Mouse (Mus musculus): ENCODE results near the gene Gmds. TPM values are rescaled to one million over a fixed set of nuclear protein-coding genes. Genes with fewer than 3 reads are reported as not detected.

Gene Gmds
- 35.6 and 37.6 TPM in 2 replicates for polyA plus RNA-seq (2014; fragmentation: Nextera tagmentation; extraction: Ambion mirVana)

GRCm38 (mm10) chr13:32338513-32339365, at the start of gene Gmds:
Gmds (minus strand) TSS chr13:32338740.
- peak within 1 kb of the TSS; percentile 74 for H3K9ac ChIP-seq (replicated peaks; ENCODE audit: low read length)
- 3% methylated on average over 55 of the region's 55 CpGs for WGBS
- no peaks in the 10 kb centered on the region for H3K4me1 ChIP-seq (ENCODE audit: control insufficient read depth, insufficient read depth, low read length)
- no peaks in the 10 kb centered on the region for H3K9me3 ChIP-seq (replicated peaks; ENCODE audit: control insufficient read depth, low read length)
- no peaks in the 10 kb centered on the region for H3K36me3 ChIP-seq (replicated peaks; ENCODE audit: control insufficient read depth, insufficient read depth, low read depth, low read length)
- DNase-seq (ENCODE audit: low spot score): peak; percentile 96
- H3K4me3 ChIP-seq (ENCODE audit: low read depth, low read length): peak within 1 kb of the TSS; percentile 77
- no peaks in the 10 kb centered on the region for H3K27me3 ChIP-seq (ENCODE audit: control insufficient read depth, insufficient read depth, low read length)
- peak; percentile 99 for ATAC-seq (replicated peaks; ENCODE audit: insufficient number of reproducible peaks, low FRiP score, low TSS enrichment, low read depth)
- H3K27ac ChIP-seq (replicated peaks; ENCODE audit: low read depth, low read length): no peak within 1 kb of the TSS
- peak within 1 kb of the TSS; percentile 93 for H3K4me2 ChIP-seq (ENCODE audit: low read depth, low read length)

DNA sequence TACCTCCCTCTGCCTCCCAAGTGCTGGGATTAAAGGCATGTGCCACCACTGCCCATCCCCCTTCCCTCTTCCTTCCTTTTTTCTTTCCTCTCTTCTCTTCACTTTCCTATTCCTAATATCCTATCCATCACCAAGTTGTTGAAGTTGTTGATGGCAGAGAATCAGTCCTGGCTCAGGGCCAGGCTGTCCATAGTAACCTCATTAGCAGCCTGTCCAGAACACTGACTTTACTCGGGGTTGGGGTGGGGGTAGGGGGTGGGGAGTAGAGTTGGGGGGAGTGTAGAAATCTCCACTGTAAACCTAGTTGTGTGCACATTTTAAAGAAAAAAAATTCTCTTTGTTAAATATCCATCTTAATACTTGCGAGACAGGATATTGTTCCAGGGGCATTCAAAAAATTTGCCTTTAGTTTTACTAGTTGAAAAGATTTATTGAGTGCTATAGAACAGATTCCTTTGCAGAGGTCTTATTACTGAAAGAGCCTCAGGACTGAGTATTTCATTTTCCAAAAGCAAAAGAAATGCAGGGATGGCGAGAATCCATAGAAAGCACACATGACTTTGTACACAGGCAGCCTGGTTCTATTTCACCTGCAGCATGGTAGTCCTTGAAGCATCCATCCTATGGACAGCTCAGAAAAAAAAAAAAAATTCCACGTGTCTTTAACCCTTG, 47.0 kb upstream of the Gmds start:
- no peak for DNase-seq (ENCODE audit: low spot score)

GRCm38 (mm10) chr13:32382227-32383010, 43.9 kb upstream of the Gmds start:
- H3K4me1 ChIP-seq (ENCODE audit: control insufficient read depth, insufficient read depth, low read length): no peaks in the 10 kb centered on the region
- H3K9me3 ChIP-seq (replicated peaks; ENCODE audit: control insufficient read depth, low read length): no peaks in the 10 kb centered on the region
- ATAC-seq (replicated peaks; ENCODE audit: insufficient number of reproducible peaks, low FRiP score, low TSS enrichment, low read depth): no peak
- no peaks in the 10 kb centered on the region for H3K27me3 ChIP-seq (ENCODE audit: control insufficient read depth, insufficient read depth, low read length)
- H3K36me3 ChIP-seq (replicated peaks; ENCODE audit: control insufficient read depth, insufficient read depth, low read depth, low read length): no peaks in the 10 kb centered on the region
- no peak overlapping the region for H3K27ac ChIP-seq (replicated peaks; ENCODE audit: low read depth, low read length)
- 74% methylated on average over 6 of the region's 6 CpGs for WGBS
- H3K9ac ChIP-seq (replicated peaks; ENCODE audit: low read length): no peak overlapping the region
- no peak overlapping the region for H3K4me2 ChIP-seq (ENCODE audit: low read depth, low read length)
- no peak for DNase-seq (ENCODE audit: low spot score)
- no peak overlapping the region for H3K4me3 ChIP-seq (ENCODE audit: low read depth, low read length)

More for the DNA sequence above, 47.0 kb upstream of the Gmds start:
- Histone ChIP-seq H3K27ac (replicated peaks; ENCODE audit: low read depth, low read length) (no peak overlapping the region), H3K4me2 (ENCODE audit: low read depth, low read length) (no peak overlapping the region), H3K9me3 (replicated peaks; ENCODE audit: control insufficient read depth, low read length) (no peaks in the 10 kb centered on the region), H3K4me3 (ENCODE audit: low read depth, low read length) (no peak overlapping the region), H3K9ac (replicated peaks; ENCODE audit: low read length) (no peak overlapping the region), H3K36me3 (replicated peaks; ENCODE audit: control insufficient read depth, insufficient read depth, low read depth, low read length) (no peaks in the 10 kb centered on the region), H3K27me3 (ENCODE audit: control insufficient read depth, insufficient read depth, low read length) (no peaks in the 10 kb centered on the region), H3K4me1 (ENCODE audit: control insufficient read depth, insufficient read depth, low read length) (no peaks in the 10 kb centered on the region)
- ATAC-seq (replicated peaks; ENCODE audit: insufficient number of reproducible peaks, low FRiP score, low TSS enrichment, low read depth): no peak
- WGBS: 73% methylated on average over 4 of the region's 4 CpGs

DNA sequence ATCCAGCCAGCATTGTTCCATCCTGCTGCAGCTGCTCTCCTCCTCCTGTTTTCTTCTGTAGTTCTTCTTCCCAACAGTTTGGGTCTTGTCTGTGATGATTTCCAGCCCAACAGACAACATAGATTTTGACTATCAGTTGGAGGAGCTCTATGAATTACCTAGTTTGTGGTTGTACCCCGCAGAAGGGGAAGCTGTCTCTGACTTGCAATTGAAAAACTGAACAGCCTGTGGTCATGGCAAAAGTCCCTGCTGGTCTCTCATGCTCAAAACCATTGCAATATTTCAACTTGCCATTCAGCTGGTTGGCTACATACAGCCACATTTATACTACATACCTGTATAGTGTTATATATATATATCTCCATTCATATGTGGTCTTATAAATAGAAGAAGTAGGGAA, 40.1 kb upstream of the Gmds start:
- WGBS: 79% methylated on average over 1 of the region's 1 CpGs
- no peak overlapping the region for H3K27ac ChIP-seq (replicated peaks; ENCODE audit: low read depth, low read length)
- H3K36me3 ChIP-seq (replicated peaks; ENCODE audit: control insufficient read depth, insufficient read depth, low read depth, low read length): no peaks in the 10 kb centered on the region
- no peaks in the 10 kb centered on the region for H3K9me3 ChIP-seq (replicated peaks; ENCODE audit: control insufficient read depth, low read length)
- H3K4me2 ChIP-seq (ENCODE audit: low read depth, low read length): no peak overlapping the region
- H3K4me1 ChIP-seq (ENCODE audit: control insufficient read depth, insufficient read depth, low read length): no peaks in the 10 kb centered on the region
- DNase-seq (ENCODE audit: low spot score): no peak
- H3K4me3 ChIP-seq (ENCODE audit: low read depth, low read length): no peak overlapping the region
- no peak overlapping the region for H3K9ac ChIP-seq (replicated peaks; ENCODE audit: low read length)
- no peak for ATAC-seq (replicated peaks; ENCODE audit: insufficient number of reproducible peaks, low FRiP score, low TSS enrichment, low read depth)
- H3K27me3 ChIP-seq (ENCODE audit: control insufficient read depth, insufficient read depth, low read length): no peaks in the 10 kb centered on the region

- WGBS: 83% methylated on average over 2 of the region's 2 CpGs
These were observed 34.0 kb upstream of the Gmds start for GRCm38 (mm10) chr13:32372531-32372883.

DNA sequence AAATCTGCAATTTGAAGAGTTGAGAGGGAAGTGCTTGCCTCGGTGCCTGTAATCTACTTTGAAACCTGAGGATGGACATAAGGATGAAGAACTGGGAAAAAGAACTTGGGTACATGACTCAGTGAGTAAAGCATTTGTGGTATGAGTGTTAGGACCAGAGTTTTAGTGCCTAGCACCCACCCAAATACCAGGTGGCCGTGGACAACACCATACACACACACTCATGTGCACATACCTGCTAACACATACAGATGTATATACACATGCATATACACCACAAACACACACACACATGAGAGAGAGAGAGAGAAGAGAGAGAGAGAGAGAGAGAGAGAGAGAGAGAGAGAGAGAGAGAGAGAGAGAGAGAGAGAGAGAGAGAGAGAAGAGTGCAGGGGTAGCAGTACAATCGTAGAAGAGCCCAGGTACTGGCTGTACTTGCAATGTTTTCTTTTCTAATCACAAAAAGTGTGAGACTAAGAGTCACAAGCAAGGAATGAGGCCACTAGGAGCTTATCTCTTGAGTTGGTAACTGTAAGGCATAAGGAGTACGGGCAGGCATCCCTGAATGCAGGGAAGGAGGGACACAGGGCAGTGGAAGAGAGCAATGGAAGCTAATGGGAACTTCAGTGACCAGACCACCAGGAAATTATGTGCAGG, 33.5 kb upstream of the Gmds start:
- Histone ChIP-seq H3K4me1 (ENCODE audit: control insufficient read depth, insufficient read depth, low read length) (no peaks in the 10 kb centered on the region), H3K4me3 (ENCODE audit: low read depth, low read length) (no peak overlapping the region), H3K27ac (replicated peaks; ENCODE audit: low read depth, low read length) (no peak overlapping the region), H3K36me3 (replicated peaks; ENCODE audit: control insufficient read depth, insufficient read depth, low read depth, low read length) (no peaks in the 10 kb centered on the region), H3K9ac (replicated peaks; ENCODE audit: low read length) (no peak overlapping the region), H3K4me2 (ENCODE audit: low read depth, low read length) (no peak overlapping the region), H3K9me3 (replicated peaks; ENCODE audit: control insufficient read depth, low read length) (no peaks in the 10 kb centered on the region), H3K27me3 (ENCODE audit: control insufficient read depth, insufficient read depth, low read length) (no peaks in the 10 kb centered on the region)
- WGBS: 88% methylated on average over 4 of the region's 4 CpGs
- no peak for DNase-seq (ENCODE audit: low spot score)
- ATAC-seq (replicated peaks; ENCODE audit: insufficient number of reproducible peaks, low FRiP score, low TSS enrichment, low read depth): no peak

More at GRCm38 (mm10) chr13:32372531-32372883, 34.0 kb upstream of the Gmds start:
- no peak overlapping the region for H3K4me3 ChIP-seq (ENCODE audit: low read depth, low read length)
- no peaks in the 10 kb centered on the region for H3K27me3 ChIP-seq (ENCODE audit: control insufficient read depth, insufficient read depth, low read length)
- DNase-seq (ENCODE audit: low spot score) (no peak), ATAC-seq (replicated peaks; ENCODE audit: insufficient number of reproducible peaks, low FRiP score, low TSS enrichment, low read depth) (no peak)
- H3K9ac ChIP-seq (replicated peaks; ENCODE audit: low read length): no peak overlapping the region
- H3K9me3 ChIP-seq (replicated peaks; ENCODE audit: control insufficient read depth, low read length): no peaks in the 10 kb centered on the region
- no peak overlapping the region for H3K27ac ChIP-seq (replicated peaks; ENCODE audit: low read depth, low read length)
- no peak overlapping the region for H3K4me2 ChIP-seq (ENCODE audit: low read depth, low read length)
- H3K4me1 ChIP-seq (ENCODE audit: control insufficient read depth, insufficient read depth, low read length): no peaks in the 10 kb centered on the region
- H3K36me3 ChIP-seq (replicated peaks; ENCODE audit: control insufficient read depth, insufficient read depth, low read depth, low read length): no peaks in the 10 kb centered on the region

GRCm38 (mm10) chr13:32370751-32371150, 32.2 kb upstream of the Gmds start:
- Histone ChIP-seq H3K4me3 (ENCODE audit: low read depth, low read length) (no peak overlapping the region), H3K27ac (replicated peaks; ENCODE audit: low read depth, low read length) (no peak overlapping the region), H3K9ac (replicated peaks; ENCODE audit: low read length) (no peak overlapping the region), H3K4me2 (ENCODE audit: low read depth, low read length) (no peak overlapping the region), H3K4me1 (ENCODE audit: control insufficient read depth, insufficient read depth, low read length) (no peaks in the 10 kb centered on the region), H3K27me3 (ENCODE audit: control insufficient read depth, insufficient read depth, low read length) (no peaks in the 10 kb centered on the region), H3K36me3 (replicated peaks; ENCODE audit: control insufficient read depth, insufficient read depth, low read depth, low read length) (no peaks in the 10 kb centered on the region), H3K9me3 (replicated peaks; ENCODE audit: control insufficient read depth, low read length) (no peaks in the 10 kb centered on the region)
- ATAC-seq (replicated peaks; ENCODE audit: insufficient number of reproducible peaks, low FRiP score, low TSS enrichment, low read depth) (no peak), DNase-seq (ENCODE audit: low spot score) (no peak)
- WGBS: 87% methylated on average over 7 of the region's 7 CpGs

Data from embryonic facial prominence, embryonic 11.5 days (tissue).